Mouse (Mus musculus): Measurements from ENCODE around the gene Sox5. TPM values are rescaled to one million over a fixed set of nuclear protein-coding genes. Genes with fewer than 3 reads are reported as not detected.

Gene Sox5
- polyA plus RNA-seq, 1 experiment: 2.5 TPM

DNA sequence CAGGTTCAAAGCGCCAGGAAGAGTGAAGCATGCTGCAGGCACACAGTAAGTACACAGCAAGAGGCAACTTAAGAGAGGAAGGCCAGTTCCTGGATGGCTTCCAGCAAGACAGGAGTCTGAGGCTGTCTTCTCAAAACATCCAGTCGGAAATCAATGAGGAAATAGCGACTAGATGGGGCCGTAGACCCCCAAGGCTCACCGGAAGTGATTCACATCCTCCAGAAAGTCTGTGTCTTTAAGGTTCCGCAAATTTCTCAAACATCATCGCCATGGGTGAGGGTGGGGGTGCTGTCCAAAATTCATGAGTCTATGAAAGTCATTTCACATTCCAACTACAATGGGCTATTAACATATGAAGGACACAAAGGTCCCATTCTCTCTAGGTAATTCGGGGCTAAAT lies 821.7 kb downstream of the Sox5 start:
- Histone ChIP-seq H3K27me3 (ENCODE audit: control insufficient read depth, insufficient read depth, low read length) (no peaks in the 10 kb centered on the region), H3K27ac (ENCODE audit: insufficient read depth, low read length) (no peak overlapping the region), H3K4me1 (ENCODE audit: control insufficient read depth, insufficient read depth, insufficient read length) (no peaks in the 10 kb centered on the region), H3K4me3 (ENCODE audit: extremely low read depth, insufficient read depth, insufficient read length) (no peak overlapping the region), H3K36me3 (ENCODE audit: control insufficient read depth, insufficient read depth, low read length) (no peaks in the 10 kb centered on the region)
- no peak for DNase-seq (ENCODE audit: low read depth in 1 of 2, low spot score in 2 of 2)
- WGBS: 92% methylated on average over 8 of the region's 8 CpGs
- TF ChIP-seq CTCF (IDR thresholded peaks at IDR 0.05; ENCODE audit: extremely low read depth, insufficient read depth, insufficient read length, insufficient replicate concordance) (no peak), POLR2A (IDR thresholded peaks at IDR 0.05; ENCODE audit: low read depth, low read length) (no peak)

DNA sequence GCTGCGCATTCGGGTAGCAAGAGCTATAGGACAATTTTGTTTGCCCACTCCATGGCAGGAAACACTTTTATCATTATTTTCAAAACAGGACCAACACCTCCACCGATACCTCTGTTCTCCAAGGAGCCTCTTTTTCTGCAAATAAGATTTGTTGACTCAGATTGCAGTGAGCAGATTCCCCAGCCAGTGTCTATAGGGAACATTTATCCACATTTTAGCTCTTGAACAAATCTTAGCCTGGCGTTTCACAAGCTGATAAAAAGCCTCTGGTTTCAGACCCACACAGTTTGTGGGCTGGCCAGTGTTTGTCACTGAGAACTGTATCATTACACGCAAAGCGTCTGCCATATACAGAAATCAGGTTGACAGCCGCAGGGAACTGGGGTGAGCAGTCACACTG lies 823.4 kb downstream of the Sox5 start:
- no peaks in the 10 kb centered on the region for H3K36me3 ChIP-seq (ENCODE audit: control insufficient read depth, insufficient read depth, low read length)
- H3K27ac ChIP-seq (ENCODE audit: insufficient read depth, low read length): no peak overlapping the region
- no peaks in the 10 kb centered on the region for H3K27me3 ChIP-seq (ENCODE audit: control insufficient read depth, insufficient read depth, low read length)
- 88% methylated on average over 7 of the region's 7 CpGs for WGBS
- DNase-seq (ENCODE audit: low read depth in 1 of 2, low spot score in 2 of 2): no peak
- no peak overlapping the region for H3K4me3 ChIP-seq (ENCODE audit: extremely low read depth, insufficient read depth, insufficient read length)
- no peaks in the 10 kb centered on the region for H3K4me1 ChIP-seq (ENCODE audit: control insufficient read depth, insufficient read depth, insufficient read length)
- TF ChIP-seq POLR2A (IDR thresholded peaks at IDR 0.05; ENCODE audit: low read depth, low read length): no peak
- no peak for TF ChIP-seq CTCF (IDR thresholded peaks at IDR 0.05; ENCODE audit: extremely low read depth, insufficient read depth, insufficient read length, insufficient replicate concordance)

DNA sequence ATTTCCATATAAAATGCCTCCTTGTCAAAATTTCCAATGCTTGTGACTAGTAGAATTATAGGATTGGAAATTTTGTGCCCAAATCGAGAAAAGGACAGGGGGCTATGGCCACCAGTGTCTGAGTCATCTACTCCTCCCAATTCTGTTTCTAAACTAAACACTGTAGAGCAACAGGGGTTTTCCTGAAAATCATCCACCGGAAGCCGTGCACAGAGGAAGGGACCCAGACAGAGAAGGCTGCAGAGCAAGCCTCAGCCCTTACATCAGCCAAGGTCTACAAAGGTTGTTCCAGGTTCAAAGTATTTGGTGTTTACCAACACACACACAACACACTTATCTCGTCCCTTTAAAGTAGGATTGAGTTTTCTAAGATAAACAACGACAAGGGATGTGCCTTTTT lies 824.7 kb downstream of the Sox5 start:
- WGBS: 72% methylated on average over 5 of the region's 5 CpGs
- Histone ChIP-seq H3K36me3 (ENCODE audit: control insufficient read depth, insufficient read depth, low read length) (no peaks in the 10 kb centered on the region), H3K4me1 (ENCODE audit: control insufficient read depth, insufficient read depth, insufficient read length) (no peaks in the 10 kb centered on the region), H3K27me3 (ENCODE audit: control insufficient read depth, insufficient read depth, low read length) (no peaks in the 10 kb centered on the region), H3K4me3 (ENCODE audit: extremely low read depth, insufficient read depth, insufficient read length) (no peak overlapping the region), H3K27ac (ENCODE audit: insufficient read depth, low read length) (no peak overlapping the region)
- TF ChIP-seq POLR2A (IDR thresholded peaks at IDR 0.05; ENCODE audit: low read depth, low read length) (no peak), CTCF (IDR thresholded peaks at IDR 0.05; ENCODE audit: extremely low read depth, insufficient read depth, insufficient read length, insufficient replicate concordance) (no peak)
- no peak for DNase-seq (ENCODE audit: low read depth in 1 of 2, low spot score in 2 of 2)

DNA sequence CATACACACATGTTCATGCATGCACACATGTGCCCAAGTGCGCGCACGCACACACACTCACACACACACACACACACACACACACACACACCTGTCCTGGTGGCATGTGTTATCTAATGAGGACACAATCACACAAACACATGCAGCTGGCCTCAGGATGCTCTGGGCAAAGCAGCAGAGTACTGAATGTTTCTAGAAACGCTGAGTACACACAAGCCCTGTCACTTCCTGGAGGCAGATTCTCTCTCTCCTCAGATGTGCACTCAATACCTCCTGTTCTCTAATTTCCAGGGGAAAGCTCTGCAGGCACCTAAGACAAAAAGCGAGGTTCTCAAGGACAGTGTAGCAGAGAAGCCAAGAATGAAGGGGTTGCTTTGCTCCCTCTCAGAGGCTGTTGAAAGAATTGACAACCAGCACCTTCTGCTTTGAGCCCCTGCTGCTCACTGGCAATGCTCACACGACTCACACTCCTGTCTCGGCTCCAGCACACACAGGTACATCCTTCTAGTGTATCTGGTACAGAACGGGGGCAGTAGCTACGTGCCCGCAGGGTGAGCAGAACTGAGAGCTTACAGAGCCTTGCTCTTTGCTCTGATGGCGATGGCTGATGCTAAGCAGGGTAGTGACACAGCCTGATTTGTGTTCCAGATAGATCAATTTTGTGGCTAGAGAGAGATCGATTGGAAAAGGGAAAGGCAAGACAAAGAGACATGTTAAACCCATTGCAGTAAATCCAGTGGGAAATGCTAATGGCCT lies 833.0 kb downstream of the Sox5 start:
- H3K4me3 ChIP-seq (ENCODE audit: extremely low read depth, insufficient read depth, insufficient read length): no peak overlapping the region
- no peaks in the 10 kb centered on the region for H3K36me3 ChIP-seq (ENCODE audit: control insufficient read depth, insufficient read depth, low read length)
- TF ChIP-seq POLR2A (IDR thresholded peaks at IDR 0.05; ENCODE audit: low read depth, low read length): no peak
- no peak for TF ChIP-seq CTCF (IDR thresholded peaks at IDR 0.05; ENCODE audit: extremely low read depth, insufficient read depth, insufficient read length, insufficient replicate concordance)
- no peaks in the 10 kb centered on the region for H3K27me3 ChIP-seq (ENCODE audit: control insufficient read depth, insufficient read depth, low read length)
- no peaks in the 10 kb centered on the region for H3K4me1 ChIP-seq (ENCODE audit: control insufficient read depth, insufficient read depth, insufficient read length)
- H3K27ac ChIP-seq (ENCODE audit: insufficient read depth, low read length): no peak overlapping the region
- 84% methylated on average over 12 of the region's 12 CpGs for WGBS
- DNase-seq (ENCODE audit: low read depth in 1 of 2, low spot score in 2 of 2): no peak

DNA sequence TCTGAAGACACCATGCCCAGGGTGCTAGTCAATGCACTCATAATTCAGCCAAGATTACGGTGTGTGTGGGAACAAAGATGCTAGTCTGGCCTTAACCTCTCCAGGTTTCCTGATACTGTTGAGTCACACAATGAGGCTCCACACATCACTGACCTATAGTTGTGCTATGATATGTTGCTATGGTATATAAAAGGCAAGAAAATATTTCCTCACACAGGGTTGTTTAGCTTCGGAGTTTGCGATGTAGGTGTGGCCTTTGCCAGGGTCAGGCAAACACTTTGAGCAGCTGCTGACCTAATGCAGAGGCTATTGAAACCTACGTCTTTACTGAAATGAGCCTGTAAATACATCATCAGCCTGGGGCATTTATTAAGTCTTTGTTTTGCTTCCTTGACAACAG lies 833.7 kb downstream of the Sox5 start:
- no peaks in the 10 kb centered on the region for H3K36me3 ChIP-seq (ENCODE audit: control insufficient read depth, insufficient read depth, low read length)
- H3K4me1 ChIP-seq (ENCODE audit: control insufficient read depth, insufficient read depth, insufficient read length): no peaks in the 10 kb centered on the region
- TF ChIP-seq POLR2A (IDR thresholded peaks at IDR 0.05; ENCODE audit: low read depth, low read length): no peak
- TF ChIP-seq CTCF (IDR thresholded peaks at IDR 0.05; ENCODE audit: extremely low read depth, insufficient read depth, insufficient read length, insufficient replicate concordance): no peak
- no peak for DNase-seq (ENCODE audit: low read depth in 1 of 2, low spot score in 2 of 2)
- WGBS: 93% methylated on average over 4 of the region's 4 CpGs
- H3K27ac ChIP-seq (ENCODE audit: insufficient read depth, low read length): no peak overlapping the region
- no peak overlapping the region for H3K4me3 ChIP-seq (ENCODE audit: extremely low read depth, insufficient read depth, insufficient read length)
- H3K27me3 ChIP-seq (ENCODE audit: control insufficient read depth, insufficient read depth, low read length): no peaks in the 10 kb centered on the region

DNA sequence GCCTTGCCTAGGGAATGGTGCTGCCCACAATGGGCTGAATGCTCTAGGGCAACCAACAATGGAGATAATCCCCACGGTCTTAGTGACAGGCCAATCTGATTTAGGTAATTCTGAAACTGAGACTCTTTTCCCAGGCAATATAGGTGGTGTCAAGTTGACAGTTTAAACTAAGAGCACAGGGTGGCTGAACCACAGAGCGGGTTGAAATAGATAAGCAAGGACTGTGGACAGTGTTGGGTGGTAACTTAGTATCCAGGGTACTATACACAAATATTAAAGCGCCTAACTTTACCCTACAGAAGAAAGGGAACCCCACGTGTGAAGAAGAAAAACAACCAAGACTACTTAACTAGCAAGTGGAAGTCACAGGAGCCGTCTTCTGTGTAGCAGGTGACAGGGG lies 838.7 kb downstream of the Sox5 start:
- no peaks in the 10 kb centered on the region for H3K27me3 ChIP-seq (ENCODE audit: control insufficient read depth, insufficient read depth, low read length)
- 86% methylated on average over 5 of the region's 5 CpGs for WGBS
- TF ChIP-seq CTCF (IDR thresholded peaks at IDR 0.05; ENCODE audit: extremely low read depth, insufficient read depth, insufficient read length, insufficient replicate concordance) (no peak), POLR2A (IDR thresholded peaks at IDR 0.05; ENCODE audit: low read depth, low read length) (no peak)

DNA sequence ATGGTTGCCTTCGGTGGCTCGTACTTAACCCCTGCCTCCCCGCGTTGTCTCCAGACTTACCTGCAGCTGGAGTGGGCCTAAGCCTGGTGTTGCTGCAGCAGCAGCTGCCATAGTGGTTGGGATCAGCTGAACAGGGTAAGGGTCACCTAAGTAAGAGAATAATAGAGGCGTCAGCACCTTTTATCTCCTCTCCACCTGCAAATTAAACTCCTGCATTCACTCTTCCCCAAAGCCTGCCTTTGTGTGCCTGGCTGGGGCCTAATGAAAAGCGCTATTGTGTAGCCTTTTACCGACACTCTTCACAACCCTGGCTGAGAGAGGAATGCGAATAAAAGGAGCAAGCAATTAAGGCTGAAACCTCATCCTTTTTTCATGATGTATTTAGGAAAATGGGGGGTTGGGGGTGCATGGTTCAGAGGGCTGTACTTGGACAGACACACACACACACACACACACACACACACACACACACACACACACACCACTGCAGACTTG lies 840.4 kb downstream of the Sox5 start:
- 91% methylated on average over 8 of the region's 8 CpGs for WGBS
- no peaks in the 10 kb centered on the region for H3K36me3 ChIP-seq (ENCODE audit: control insufficient read depth, insufficient read depth, low read length)
- no peak overlapping the region for H3K4me3 ChIP-seq (ENCODE audit: extremely low read depth, insufficient read depth, insufficient read length)
- no peaks in the 10 kb centered on the region for H3K4me1 ChIP-seq (ENCODE audit: control insufficient read depth, insufficient read depth, insufficient read length)
- TF ChIP-seq POLR2A (IDR thresholded peaks at IDR 0.05; ENCODE audit: low read depth, low read length) (no peak), CTCF (IDR thresholded peaks at IDR 0.05; ENCODE audit: extremely low read depth, insufficient read depth, insufficient read length, insufficient replicate concordance) (no peak)
- H3K27ac ChIP-seq (ENCODE audit: insufficient read depth, low read length): no peak overlapping the region
- H3K27me3 ChIP-seq (ENCODE audit: control insufficient read depth, insufficient read depth, low read length): no peaks in the 10 kb centered on the region
- DNase-seq (ENCODE audit: low read depth in 1 of 2, low spot score in 2 of 2): no peak

More for the DNA sequence above, 838.7 kb downstream of the Sox5 start:
- Histone ChIP-seq H3K4me3 (ENCODE audit: extremely low read depth, insufficient read depth, insufficient read length) (no peak overlapping the region), H3K4me1 (ENCODE audit: control insufficient read depth, insufficient read depth, insufficient read length) (no peaks in the 10 kb centered on the region), H3K36me3 (ENCODE audit: control insufficient read depth, insufficient read depth, low read length) (no peaks in the 10 kb centered on the region), H3K27ac (ENCODE audit: insufficient read depth, low read length) (no peak overlapping the region)
- no peak for DNase-seq (ENCODE audit: low read depth in 1 of 2, low spot score in 2 of 2)

All from spleen, adult 2 months (tissue).